Mouse (Mus musculus): Measurements from ENCODE around the gene Zfyve28. TPM values are rescaled to one million over a fixed set of nuclear protein-coding genes. Genes with fewer than 3 reads are reported as not detected.

Zfyve28 gene
- total RNA-seq, 2 experiments from 2014 or later, result not detected

- no peak for ATAC-seq (replicated peaks; ENCODE audit: poor library complexity, severe bottlenecking)
These were observed 35.2 kb downstream of the Zfyve28 start for GRCm38 (mm10) chr5:34252967-34253519.

- ATAC-seq (replicated peaks; ENCODE audit: poor library complexity, severe bottlenecking), result no peak
These were observed 35.8 kb downstream of the Zfyve28 start for GRCm38 (mm10) chr5:34252307-34252966.

GRCm38 (mm10) chr5:34251794-34252193, 36.5 kb downstream of the Zfyve28 start:
- no peak for ATAC-seq (replicated peaks; ENCODE audit: poor library complexity, severe bottlenecking)

- no peak for ATAC-seq (replicated peaks; ENCODE audit: poor library complexity, severe bottlenecking)
These were observed 38.2 kb downstream of the Zfyve28 start for GRCm38 (mm10) chr5:34250090-34250489.

GRCm38 (mm10) chr5:34249132-34249531, 39.1 kb downstream of the Zfyve28 start:
- ATAC-seq (replicated peaks; ENCODE audit: poor library complexity, severe bottlenecking), result peak; percentile 35; the same call in 1 of the 2 replicates

GRCm38 (mm10) chr5:34246443-34246842, 41.8 kb downstream of the Zfyve28 start:
- ATAC-seq (replicated peaks; ENCODE audit: poor library complexity, severe bottlenecking), result no peak

GRCm38 (mm10) chr5:34243062-34243461, 45.2 kb downstream of the Zfyve28 start:
- no peak for ATAC-seq (replicated peaks; ENCODE audit: poor library complexity, severe bottlenecking)

- ATAC-seq (replicated peaks; ENCODE audit: poor library complexity, severe bottlenecking), result peak; percentile 82
These were observed 45.9 kb downstream of the Zfyve28 start for GRCm38 (mm10) chr5:34242224-34242963.

- no peak for ATAC-seq (replicated peaks; ENCODE audit: poor library complexity, severe bottlenecking)
These were observed 49.8 kb downstream of the Zfyve28 start for GRCm38 (mm10) chr5:34238444-34238843.

- ATAC-seq (replicated peaks; ENCODE audit: poor library complexity, severe bottlenecking), result peak; percentile 51
These were observed 52.3 kb downstream of the Zfyve28 start for GRCm38 (mm10) chr5:34235898-34236420.

- ATAC-seq (replicated peaks; ENCODE audit: poor library complexity, severe bottlenecking), result no peak
These were observed 53.2 kb downstream of the Zfyve28 start for GRCm38 (mm10) chr5:34235056-34235455.

- ATAC-seq (replicated peaks; ENCODE audit: poor library complexity, severe bottlenecking), result no peak
These were observed 55.1 kb downstream of the Zfyve28 start for GRCm38 (mm10) chr5:34233221-34233515.

- peak; percentile 44 for ATAC-seq (replicated peaks; ENCODE audit: poor library complexity, severe bottlenecking)
These were observed 55.6 kb downstream of the Zfyve28 start for GRCm38 (mm10) chr5:34232481-34233220.

GRCm38 (mm10) chr5:34231901-34232300, 56.3 kb downstream of the Zfyve28 start:
- ATAC-seq (replicated peaks; ENCODE audit: poor library complexity, severe bottlenecking), result peak; percentile 72

- 0 out of 2 replicates have a peak, but pooled peaks have one; percentile 23 for ATAC-seq (replicated peaks; ENCODE audit: poor library complexity, severe bottlenecking)
These were observed 57.4 kb downstream of the Zfyve28 start for GRCm38 (mm10) chr5:34230599-34231485.

- no peak for ATAC-seq (replicated peaks; ENCODE audit: poor library complexity, severe bottlenecking)
These were observed 58.7 kb downstream of the Zfyve28 start for GRCm38 (mm10) chr5:34229503-34229902.

- no peak for ATAC-seq (replicated peaks; ENCODE audit: poor library complexity, severe bottlenecking)
These were observed 62.7 kb downstream of the Zfyve28 start for GRCm38 (mm10) chr5:34225516-34225915.

GRCm38 (mm10) chr5:34224515-34224914, 63.7 kb downstream of the Zfyve28 start:
- no peak for ATAC-seq (replicated peaks; ENCODE audit: poor library complexity, severe bottlenecking)

- ATAC-seq (replicated peaks; ENCODE audit: poor library complexity, severe bottlenecking), result no peak
These were observed 68.2 kb downstream of the Zfyve28 start for GRCm38 (mm10) chr5:34220001-34220400.

- ATAC-seq (replicated peaks; ENCODE audit: poor library complexity, severe bottlenecking), result no peak
These were observed 69.6 kb downstream of the Zfyve28 start for GRCm38 (mm10) chr5:34218672-34219071.
